Mouse (Mus musculus): Measurements from ENCODE around the gene Tnfaip8l1.

The Tnfaip8l1 gene

DNA sequence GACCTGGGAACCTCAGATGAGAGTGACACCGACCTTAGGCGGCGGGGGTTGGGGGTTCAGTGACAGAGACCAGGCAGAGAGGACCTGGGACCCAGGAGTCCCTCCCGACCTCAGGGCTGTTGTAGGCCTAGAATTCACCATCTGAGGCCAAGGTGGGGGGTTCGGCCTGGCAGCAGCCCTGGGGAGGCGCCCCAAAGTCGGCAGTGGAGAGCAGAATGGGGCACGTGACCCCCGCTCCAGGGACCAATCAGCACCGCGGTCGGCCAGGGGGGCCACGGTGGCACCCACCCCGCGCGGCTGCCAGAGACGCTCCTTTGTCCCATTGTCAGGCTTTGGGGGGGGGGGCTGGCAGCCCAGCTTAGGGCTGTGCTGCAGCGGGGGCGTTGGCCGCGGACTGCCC lies 22.9 kb upstream of the Tnfaip8l1 start:
- DNase-seq (ENCODE audit: low read depth), result no peak

DNA sequence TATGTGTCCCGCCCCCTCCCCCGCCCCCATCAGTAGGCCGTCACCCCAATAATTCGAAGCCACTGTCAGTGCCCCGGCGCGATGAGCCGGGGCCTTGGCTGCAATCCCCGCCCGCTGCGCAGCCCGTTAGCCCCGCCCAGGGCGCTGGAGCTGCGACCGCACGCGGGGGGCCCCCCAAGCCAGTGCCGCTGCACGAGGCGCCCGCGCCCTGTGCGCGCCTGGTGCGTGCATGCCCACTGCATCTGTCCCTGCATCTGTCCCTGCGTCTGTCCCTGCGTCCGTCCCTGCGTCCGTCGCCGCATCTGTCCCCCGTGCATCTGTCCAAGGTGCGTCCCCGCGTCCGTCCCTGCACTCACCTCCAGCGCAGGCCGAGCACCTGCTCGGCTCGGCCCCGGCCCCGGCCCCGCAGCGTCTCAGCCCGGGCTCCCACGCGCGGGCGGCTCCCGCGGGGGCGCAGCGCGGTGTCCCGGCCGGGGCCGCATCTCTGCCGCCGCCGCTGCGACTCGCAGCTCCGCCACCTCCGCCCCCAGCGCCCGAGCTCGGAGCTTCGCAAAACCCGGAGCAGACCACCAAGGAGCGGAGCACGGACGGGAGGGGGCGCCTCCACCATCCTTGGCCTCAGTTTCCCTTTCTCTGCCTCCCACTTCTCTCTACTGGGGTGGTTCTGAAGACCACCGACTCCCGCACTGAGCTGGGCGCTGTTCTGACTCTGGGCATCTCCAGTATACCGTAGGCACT lies 22.2 kb upstream of the Tnfaip8l1 start, which contains the start of gene Sema6b:
Gene Sema6b, minus strand, starts transcription at position 486 of the 738 bp plus-strand sequence.
- peak; percentile 64 for DNase-seq (ENCODE audit: low read depth)

DNA sequence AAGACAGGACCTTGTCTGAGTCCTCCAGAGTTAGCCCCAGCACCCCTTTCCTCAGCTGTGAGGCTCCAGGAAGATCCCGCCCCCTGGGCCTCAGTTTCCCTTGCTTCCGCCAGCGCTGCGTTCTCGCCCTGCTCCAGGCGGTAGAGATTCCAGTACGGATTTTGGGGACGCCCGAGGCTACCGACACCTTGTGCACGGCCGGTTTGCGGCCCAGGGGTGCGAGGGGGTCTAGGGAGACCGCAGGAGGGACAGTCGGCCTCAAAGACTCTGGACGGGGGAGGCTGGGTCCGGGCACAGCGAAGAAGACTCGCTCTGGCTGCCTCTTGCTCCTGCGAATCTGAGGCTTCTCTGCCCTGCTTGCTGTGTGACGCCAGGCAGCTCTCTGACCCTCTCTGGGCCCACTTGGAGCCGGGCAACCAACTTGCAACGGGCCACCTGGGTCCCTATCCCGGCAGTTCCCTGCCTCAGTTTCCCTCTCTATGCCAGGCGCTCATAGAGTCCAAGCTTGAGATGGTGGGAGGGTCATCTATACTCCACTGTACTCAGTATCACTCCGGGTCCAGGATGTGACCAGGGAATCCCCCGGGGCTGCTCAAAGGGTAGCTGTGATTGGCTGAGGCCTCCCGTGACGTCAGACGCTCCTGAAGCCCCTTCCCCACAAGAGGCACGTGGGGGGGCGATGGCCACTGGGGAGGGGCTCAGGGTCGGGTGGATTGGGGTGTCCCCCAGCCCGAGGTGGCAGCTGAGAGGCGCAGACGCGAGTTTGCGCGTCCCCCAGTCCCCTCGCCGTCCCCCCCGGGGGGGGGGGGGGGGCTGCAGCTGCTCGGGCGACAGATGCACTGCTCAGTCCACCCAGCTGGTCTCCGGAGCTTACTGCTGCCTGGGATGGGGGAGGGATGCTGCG lies 20.3 kb upstream of the Tnfaip8l1 start:
- DNase-seq (ENCODE audit: low read depth), result no peak

DNA sequence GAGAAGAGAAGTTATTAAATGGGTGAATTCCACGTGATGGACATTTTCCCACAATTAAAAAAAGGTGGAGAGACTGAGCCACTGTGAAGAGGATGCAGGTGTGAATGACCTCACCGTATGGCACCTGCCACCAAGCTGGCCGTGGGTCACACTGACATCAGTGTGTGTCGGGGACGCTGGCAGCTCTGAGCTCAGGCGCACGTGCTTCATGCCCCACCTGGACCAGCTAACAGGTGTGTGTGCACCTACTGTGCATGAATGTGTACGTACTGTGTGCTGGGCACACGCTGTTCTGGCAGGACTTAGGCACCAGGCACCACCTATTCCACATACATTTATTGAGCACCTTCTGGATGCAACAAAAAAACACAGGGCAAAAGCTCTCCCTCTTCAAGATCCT lies 17.7 kb upstream of the Tnfaip8l1 start:
- DNase-seq (ENCODE audit: low read depth), result no peak

DNA sequence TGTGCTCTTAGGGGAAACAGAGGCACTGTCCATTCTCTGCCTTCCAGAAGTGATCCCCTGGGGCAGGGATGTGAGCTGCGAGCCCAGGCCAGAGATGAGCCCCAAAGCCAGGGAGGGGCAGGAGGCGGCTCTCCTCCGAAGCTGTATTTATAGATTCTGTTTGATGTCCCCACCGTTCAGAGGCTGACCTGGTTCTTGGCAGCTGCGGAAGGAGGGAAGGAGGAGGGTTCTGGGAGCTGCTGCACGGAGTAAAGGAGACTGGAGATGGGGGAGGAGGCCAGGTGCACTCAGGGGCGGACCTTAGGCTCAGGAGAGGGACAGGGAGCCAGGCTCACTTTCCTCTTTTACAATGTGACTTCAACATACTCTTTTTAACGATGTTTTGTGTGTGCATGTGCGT lies 16.1 kb upstream of the Tnfaip8l1 start:
- DNase-seq (ENCODE audit: low read depth), result no peak

DNA sequence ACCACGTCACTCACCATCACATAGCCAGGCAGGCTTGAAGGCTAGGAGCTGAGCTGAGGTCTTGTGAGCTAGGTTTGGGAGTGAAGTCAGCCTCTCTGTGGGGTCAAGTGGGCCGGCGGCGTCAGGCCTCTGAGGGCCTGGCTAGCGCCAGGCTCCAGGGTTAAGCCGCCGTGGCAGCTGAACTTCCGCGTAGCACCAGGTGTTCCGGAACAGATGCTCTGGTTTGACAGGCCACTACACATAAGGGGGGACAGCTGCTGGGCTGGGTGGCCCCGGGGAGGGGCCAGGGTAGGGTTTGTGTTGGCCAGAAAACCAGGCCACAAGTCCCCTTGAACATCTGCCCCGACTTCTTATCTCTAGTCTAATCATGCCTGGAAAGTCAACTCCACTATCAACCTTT lies 14.9 kb upstream of the Tnfaip8l1 start:
- no peak for DNase-seq (ENCODE audit: low read depth)

DNA sequence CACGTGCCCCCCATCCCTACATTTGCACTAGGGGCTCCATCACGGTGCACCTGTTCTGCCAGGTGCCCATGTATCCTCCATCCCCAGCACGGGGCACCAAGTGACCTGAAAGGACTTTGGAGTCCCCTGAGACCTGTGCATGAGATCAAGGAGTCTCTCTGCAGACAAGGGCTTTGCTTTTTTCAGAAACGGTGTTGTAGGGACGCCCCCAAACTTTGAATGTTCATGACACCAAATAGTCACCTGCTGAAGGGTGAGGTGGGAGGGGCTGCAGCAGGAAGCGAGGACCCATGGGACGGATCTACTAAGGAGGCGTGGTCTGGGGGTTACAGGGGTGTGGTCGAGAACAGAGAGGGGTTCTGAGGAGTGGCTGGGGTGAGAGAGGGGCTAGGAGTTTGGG lies 14.0 kb upstream of the Tnfaip8l1 start:
- DNase-seq (ENCODE audit: low read depth), result no peak

DNA sequence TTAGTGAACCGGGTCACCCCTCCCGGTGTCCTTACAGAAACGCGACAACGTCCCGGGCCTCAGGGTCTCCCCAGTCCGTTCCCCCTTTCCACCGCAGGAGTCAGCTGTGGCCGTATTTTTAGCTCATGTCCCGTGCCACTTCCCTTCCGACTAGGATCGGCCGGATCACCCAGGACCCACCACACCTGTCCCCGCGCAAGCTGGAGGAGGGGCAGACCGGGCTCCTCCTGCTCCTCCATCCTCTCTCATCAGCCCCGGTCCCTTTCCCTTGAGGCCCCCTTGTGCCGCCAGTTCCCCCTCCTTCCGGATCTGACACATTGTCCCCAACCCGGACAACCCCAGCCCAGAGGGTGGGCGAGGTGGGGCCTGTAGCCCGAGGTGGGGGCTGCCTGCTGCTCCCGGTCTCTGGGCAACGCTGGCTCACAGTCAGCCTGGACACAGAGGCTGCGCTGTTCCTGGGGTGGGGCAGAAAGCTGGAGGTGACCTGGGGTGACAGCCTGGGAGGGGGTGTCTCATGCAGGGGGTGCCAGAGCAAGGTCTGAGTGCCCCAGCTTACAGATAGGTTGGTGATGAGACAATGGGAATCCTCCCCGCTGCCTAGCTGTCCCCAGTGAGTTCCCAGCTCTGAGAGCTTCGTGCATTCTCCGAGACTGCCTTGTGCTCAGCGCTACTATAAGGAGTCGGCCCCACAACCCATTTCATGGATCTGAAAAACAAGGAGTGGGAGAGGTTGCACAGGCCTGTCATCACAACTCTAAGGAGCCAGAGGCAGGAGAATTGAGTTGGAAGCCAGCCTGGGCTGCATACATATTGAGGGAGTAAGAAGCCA lies 13.3 kb upstream of the Tnfaip8l1 start:
- no peak for DNase-seq (ENCODE audit: low read depth)

DNA sequence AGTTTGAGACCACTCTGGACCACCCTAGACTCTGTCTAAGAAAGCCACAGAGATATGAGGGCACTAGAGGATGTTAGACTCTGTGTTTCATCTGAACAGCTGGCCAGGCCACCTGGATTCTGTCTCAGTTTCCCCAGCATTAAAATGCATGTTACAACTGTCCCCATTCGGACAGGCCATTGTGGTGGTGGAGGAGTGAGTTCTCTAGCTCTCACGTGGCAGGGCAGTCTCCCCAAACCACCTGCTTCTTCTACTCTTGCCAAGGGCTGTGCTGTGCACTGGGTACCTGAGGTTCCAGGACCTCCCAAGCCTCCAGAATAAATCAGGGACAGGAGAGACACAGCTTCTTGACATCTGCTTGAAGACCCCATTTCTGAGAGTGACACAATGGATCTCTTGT lies 12.4 kb upstream of the Tnfaip8l1 start:
- no peak for DNase-seq (ENCODE audit: low read depth)

DNA sequence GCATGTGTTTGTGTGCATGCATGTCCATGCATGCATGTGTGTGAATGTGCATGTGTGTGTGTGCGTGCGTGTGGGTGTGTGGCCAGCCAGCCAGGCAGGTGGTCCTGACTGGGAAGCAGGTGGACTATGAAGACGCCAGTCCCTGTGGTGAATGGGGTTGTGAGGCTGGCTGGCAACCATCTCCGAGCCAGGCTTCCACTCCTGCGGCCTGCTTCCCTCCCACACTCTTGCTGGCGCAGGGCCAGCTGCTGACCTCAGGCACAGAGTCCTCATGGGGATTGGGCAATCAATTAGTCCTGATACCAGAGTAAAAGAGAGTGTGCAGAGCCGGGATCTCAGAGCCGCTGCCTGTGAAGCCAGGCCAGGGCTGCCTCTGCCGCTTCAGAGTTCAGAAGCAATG lies 8.6 kb upstream of the Tnfaip8l1 start:
- no peak for DNase-seq (ENCODE audit: low read depth)

DNA sequence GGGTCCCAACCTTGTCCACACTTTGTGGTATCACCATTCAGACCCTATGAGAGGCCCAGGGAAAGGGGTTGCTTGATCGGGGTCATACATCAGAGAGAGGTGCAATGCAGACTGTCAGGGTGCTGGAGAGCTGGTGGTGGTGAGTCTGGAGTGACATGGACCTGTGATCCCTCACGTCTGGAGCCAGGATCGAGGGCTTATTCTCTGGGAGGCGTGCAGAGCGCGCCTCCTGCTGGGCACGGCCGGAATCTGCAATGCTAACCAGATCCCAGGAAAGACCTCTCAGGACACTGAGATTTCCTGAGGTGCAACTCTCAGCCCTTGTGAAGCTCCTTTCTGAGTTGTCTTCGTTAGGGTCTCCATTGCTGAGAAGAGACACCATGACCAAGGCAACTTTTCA lies 2.5 kb upstream of the Tnfaip8l1 start:
- DNase-seq (ENCODE audit: low read depth), result peak; percentile 73

DNA sequence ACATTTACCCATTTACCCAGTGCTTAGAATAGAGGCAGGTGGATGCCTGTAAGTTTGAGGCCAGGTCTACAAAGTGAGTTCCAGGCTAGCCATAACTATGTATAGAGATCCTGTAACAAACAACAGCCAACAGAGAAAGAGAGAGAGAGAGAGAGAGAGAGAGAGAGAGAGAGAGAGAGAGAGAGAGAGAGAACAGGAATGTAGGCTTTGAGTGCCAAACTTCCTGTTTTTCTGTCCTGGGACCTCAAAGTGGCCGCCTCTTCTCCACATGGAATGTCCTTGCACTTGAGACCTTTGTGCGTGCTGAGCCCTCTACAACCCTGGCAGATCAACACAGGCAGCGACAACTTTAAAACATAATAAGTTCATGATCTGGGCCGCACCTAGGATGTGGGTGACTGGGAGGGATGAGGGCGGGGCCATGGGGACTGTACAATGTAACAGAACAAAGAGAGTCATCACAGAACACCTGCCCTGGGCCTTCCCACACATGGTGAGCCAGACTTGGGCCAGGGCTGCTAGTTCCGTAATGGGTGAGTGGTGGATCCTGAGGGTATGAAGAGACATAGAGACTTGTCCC lies 1.3 kb downstream of the Tnfaip8l1 start:
- DNase-seq (ENCODE audit: low read depth), result peak; percentile 93

DNA sequence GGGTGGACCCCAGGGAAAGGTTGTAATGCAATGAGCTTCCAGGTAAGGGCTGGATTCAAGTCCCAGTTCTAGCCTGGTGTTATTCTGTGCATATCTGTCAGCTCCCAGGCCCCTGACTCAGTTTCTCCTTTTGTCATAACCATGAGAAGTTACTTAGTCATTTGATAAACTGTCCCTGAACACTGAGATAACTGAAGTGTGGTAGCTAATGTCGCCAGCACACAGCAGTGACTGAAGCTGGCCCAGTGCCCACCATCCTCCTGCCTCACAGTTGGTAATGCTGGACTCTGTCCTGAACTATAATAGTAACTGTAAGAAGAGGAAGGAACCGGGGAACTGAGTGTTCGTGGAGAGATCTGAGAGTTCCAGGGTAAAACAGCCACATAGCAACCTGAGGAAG lies 2.2 kb downstream of the Tnfaip8l1 start:
- DNase-seq (ENCODE audit: low read depth), result no peak

DNA sequence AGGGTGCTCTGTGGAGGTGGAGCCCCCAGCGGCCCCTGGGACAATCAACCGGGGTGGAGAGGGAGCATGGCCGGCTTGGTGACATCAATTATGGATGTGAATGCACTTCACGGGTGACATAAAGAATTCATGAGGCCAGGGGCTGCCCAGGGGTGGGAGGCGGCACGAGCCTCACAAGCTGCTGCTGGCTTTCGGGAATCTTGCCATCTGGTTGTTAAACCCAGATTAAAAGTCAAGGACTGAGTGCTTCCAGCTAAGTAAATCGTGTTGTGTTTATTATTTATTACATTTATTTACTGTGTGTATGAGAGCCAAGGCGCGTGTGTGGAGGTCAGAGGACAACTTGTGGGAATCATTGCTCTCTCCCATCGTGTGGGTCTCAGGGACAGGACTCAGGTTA lies 3.4 kb downstream of the Tnfaip8l1 start:
- no peak for DNase-seq (ENCODE audit: low read depth)

DNA sequence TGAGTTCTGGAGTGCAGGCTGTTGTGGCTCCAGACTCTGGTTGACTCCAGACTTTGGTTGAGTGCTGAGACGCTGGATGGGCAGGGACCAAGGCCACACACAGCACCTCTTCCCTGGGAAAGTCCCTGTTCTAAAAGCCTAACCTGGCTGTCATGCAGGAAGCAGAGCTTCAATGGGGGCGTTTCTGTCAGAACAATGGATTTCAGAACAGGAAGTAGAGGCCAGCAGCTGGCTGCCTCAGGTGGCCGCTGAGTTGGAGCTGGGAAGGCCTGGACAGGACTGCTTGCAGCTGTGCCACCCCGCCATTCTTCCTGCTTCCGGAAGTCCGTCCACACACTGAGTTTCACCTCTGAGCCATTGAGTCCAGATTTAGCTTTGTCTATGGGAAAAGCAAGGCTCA lies 7.6 kb downstream of the Tnfaip8l1 start:
- DNase-seq (ENCODE audit: low read depth), result peak; percentile 53

DNA sequence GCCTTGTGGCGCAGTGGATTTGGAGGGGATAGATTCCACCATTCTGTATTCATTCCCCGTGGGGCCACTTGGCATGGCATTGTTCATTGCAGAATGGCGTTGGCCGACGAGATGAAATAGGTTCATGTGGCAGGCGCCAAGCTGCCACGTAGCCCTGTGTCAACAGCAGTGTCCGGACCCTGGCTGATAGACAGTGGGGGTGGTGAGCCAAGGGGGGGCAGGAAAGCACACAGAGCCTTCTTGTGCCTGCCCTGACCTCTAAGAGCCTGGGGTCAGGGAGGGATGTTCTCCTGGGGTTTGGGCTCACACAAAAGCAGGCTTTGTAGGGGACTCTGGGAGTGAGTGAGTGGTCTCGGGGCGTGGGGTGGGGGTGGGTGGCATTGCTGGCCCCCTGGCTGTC lies 8.4 kb downstream of the Tnfaip8l1 start:
- DNase-seq (ENCODE audit: low read depth), result no peak

DNA sequence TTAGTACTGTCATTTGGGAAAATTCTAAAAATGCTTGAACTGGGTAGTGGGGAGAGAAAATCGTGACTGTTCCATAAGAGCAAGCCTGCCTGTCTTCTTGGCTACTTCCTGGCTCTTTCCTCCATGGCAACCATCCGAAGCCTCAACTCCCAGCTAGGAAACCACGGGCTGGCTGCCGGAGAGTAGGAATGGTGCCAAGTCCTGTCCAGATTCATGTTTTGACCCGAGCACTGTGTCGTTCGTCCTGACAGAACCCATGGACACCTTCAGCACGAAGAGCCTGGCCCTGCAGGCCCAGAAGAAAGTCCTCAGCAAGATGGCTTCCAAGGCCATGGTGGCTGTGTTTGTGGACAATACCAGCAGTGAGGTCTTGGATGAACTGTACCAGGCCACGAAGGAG lies 9.2 kb downstream of the Tnfaip8l1 start:
- no peak for DNase-seq (ENCODE audit: low read depth)

DNA sequence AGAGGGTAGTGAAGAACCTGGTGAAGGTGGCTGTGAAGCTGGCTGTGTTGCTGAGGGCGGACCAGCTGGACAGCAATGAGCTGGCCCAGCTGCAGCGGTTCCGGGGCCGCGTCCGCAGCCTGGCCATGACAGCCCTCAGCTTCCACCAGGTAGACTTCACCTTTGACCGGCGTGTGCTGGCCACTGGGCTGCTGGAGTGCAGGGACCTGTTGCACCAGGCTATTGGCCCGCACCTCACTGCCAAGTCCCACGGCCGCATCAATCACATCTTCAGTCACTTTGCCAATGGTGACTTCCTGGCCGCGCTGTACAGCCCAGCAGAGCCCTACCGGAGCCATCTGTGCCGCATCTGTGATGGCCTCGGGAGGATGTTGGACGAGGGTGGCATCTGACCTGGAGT lies 9.6 kb downstream of the Tnfaip8l1 start:
- DNase-seq (ENCODE audit: low read depth), result no peak

DNA sequence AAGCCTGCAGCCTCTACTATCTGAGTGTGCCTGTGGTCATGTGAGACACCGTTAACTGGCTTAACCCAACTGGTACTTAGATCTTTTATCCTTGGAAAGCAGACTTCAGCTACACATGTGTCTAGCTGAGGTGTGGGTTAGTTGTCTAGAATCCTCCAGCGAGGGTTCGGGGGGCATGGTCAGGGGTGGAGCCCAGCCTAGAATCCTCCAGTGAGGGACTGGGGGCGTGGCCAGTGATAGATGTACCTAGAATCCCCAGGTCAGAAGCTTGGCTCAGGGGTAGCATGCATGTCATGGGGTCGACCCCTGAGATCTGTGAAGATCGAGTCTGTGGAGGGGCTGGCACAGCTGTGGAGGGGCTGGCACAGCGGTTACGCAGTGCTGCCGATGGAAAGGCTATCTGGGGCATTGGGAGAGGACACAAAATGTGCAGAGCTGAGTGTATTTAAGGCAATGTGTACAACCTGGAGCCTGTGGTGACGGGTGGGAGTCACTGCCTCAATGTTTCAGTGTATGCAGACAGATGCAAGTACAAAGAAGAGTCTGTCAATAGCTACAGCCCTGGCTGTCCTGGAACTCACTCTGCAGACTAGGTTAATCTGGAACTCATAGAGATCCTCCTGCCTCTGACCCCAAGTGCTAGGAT lies 11.2 kb downstream of the Tnfaip8l1 start:
- DNase-seq (ENCODE audit: low read depth), result no peak

DNA sequence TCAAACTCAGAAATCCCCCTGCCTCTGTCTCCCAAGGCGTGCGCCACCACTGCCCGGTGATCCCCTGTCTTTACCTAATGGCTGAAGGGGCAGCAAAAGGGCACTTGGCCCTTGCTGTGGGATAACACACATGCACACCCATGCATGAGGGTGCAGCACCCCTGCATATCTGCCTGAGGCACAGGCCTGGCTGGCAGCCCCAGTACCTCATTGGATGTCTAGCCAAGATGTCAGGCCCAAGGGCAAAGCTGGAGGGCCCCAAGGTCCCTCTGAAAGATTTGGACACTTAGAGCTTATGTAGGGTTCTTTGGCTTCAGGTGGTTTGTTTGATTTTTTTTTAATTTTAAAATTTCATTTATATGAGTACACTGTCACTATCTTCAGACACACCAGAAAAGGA lies 13.1 kb downstream of the Tnfaip8l1 start:
- DNase-seq (ENCODE audit: low read depth), result no peak

DNA sequence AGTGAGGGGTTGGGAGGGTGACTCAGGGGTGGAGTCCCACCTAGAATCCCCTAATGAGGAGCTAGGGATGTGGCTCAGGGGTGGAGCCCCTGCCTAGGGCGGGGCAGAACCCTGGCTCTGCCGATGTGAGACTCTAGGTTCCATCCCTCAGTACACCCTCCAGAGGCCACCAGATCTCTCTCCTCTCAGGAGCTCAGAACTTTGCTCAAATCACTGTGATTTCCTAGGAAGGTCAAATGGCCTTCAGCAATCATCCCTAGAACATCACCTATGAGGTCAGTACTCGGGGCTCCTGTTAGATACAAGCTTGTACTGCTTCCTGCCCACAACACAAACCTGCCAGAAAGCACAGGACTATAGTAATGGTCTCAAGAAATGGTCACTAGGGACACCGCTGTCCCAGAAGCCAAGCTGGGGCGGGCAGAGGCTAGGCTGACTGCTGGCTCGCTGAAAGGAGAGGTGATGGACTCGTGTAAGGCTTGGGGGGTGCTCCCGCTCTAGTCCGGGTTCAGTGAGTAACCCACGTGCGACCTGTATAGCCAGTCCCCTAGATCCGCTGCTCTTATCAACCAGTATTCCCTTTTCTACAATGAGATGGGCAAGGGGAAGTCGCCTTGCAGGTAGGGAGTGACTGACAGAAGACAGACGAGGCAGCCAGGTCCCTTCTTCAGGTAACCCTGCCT lies 20.8 kb downstream of the Tnfaip8l1 start:
- DNase-seq (ENCODE audit: low read depth), result peak; percentile 48
